Mouse (Mus musculus): ENCODE data around the gene Abraxas1. TPM values are rescaled to one million over a fixed set of nuclear protein-coding genes. Genes with fewer than 3 reads are reported as not detected.

Abraxas1 gene
- polyA plus RNA-seq (2014; fragmentation: Nextera tagmentation; extraction: Ambion mirVana) = 32.3 and 33.8 TPM in 2 replicates

- WGBS = under 1% methylated on average over 63 of the region's 63 CpGs
- Histone ChIP-seq H3K4me3 (ENCODE audit: control insufficient read depth in 1 of 2, insufficient read depth in 1 of 2, low read depth in 1 of 2, low read length in 2 of 2) (peak within 1 kb of the TSS; percentile 73 to 84), H3K36me3 (ENCODE audit: control insufficient read depth, insufficient read depth, low read length) (peaks cover 29% of the 10 kb centered on the region), H3K9ac (ENCODE audit: low read length) (peak within 1 kb of the TSS; percentile 97), H3K4me1 (ENCODE audit: control insufficient read depth in 2 of 2, insufficient read depth in 2 of 2, low read length in 2 of 2) (peaks cover 0 to 8% of the 10 kb centered on the region in 2 experiments; a peak in 2 of 4 replicates), H3K4me2 (ENCODE audit: low read length) (peak within 1 kb of the TSS; percentile 78), H3K9me3 (ENCODE audit: control insufficient read depth, low read length) (no peaks in the 10 kb centered on the region), H3K27me3 (ENCODE audit: control insufficient read depth, insufficient read depth, low read length) (no peaks in the 10 kb centered on the region), H3K27ac (replicated peaks in 1 of 2; ENCODE audit: control insufficient read depth in 1 of 2, insufficient read depth in 1 of 2, low read depth in 2 of 2, low read length in 2 of 2) (peak within 1 kb of the TSS; percentile 75 to 89)
- peak; percentile 94 for ATAC-seq (ENCODE audit: insufficient number of reproducible peaks, insufficient read depth, low FRiP score, low read depth)
Observed at GRCm38 (mm10) chr5:100820483-100821184, at the start of gene Abraxas1. Gene Abraxas1 (minus strand): TSS chr5:100820965.

DNA sequence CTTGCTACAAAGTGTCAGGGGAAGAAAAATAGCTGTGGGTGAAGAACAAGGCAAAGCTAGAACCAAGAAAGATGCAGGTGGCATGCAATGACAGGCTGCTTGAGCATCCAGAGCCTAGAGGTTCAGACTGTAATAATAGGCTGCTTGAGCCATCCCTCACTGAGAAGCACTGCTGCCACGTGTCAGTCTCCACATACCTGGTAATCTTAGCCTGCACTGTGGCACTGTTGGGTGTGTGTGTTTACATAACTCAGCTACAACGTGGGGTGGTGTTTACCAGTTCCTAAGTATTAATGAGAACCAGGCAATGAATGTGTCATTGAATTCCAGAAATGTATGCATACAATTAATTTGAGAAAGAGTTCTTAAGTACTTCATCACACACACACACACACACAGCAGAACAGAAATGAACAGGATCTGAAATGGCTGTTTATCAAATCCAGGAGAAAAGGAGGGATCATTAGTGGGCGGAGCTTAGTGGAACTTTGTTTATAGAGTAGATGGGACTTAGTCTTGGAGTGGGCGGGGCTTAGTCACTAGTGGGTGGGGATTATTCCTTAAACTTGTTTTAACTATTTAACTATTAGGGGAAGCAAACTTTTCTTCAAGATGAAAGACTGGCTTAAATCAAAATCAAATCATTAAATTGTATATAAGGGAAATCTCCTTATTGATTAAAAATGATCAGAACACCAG, 48.6 kb upstream of the Abraxas1 start:
- no peak overlapping the region for H3K4me3 ChIP-seq (ENCODE audit: control insufficient read depth in 1 of 2, insufficient read depth in 1 of 2, low read depth in 1 of 2, low read length in 2 of 2)
- no peak for ATAC-seq (ENCODE audit: insufficient number of reproducible peaks, insufficient read depth, low FRiP score, low read depth)
- H3K9me3 ChIP-seq (ENCODE audit: control insufficient read depth, low read length) = peaks cover 4% of the 10 kb centered on the region; the same call in 1 of the 2 replicates
- H3K36me3 ChIP-seq (ENCODE audit: control insufficient read depth, insufficient read depth, low read length) = no peaks in the 10 kb centered on the region
- H3K4me1 ChIP-seq (ENCODE audit: control insufficient read depth in 2 of 2, insufficient read depth in 2 of 2, low read length in 2 of 2) = peaks cover 3 to 16% of the 10 kb centered on the region in 2 experiments
- H3K4me2 ChIP-seq (ENCODE audit: low read length) = no peak overlapping the region
- H3K27me3 ChIP-seq (ENCODE audit: control insufficient read depth, insufficient read depth, low read length) = no peaks in the 10 kb centered on the region
- no peak overlapping the region for H3K27ac ChIP-seq (replicated peaks in 1 of 2; ENCODE audit: control insufficient read depth in 1 of 2, insufficient read depth in 1 of 2, low read depth in 2 of 2, low read length in 2 of 2)
- 56% methylated on average over 4 of the region's 4 CpGs for WGBS
- H3K9ac ChIP-seq (ENCODE audit: low read length) = no peak overlapping the region

DNA sequence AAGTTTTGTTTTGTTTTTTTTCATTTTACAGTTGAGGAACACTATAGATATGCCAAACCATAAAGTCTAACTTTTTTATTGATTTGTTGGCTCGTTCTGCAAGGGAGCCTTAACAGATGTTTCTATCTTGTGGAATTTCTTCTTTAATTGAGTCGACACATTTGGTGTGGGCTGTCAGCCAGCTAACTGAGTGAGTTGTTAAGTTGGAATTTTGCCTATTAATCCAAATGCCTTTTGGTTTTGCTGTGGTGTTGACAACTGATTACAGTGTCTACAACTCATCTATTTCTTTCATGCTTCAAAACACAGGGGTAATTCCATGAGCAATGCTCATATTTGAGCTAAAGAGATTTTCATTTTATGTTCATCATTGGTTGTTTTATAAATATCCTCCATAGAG, 45.4 kb upstream of the Abraxas1 start:
- H3K27ac ChIP-seq (replicated peaks in 1 of 2; ENCODE audit: control insufficient read depth in 1 of 2, insufficient read depth in 1 of 2, low read depth in 2 of 2, low read length in 2 of 2) = no peak overlapping the region
- peaks cover 4% of the 10 kb centered on the region; the same call in 1 of the 2 replicates for H3K9me3 ChIP-seq (ENCODE audit: control insufficient read depth, low read length)
- H3K4me1 ChIP-seq (ENCODE audit: control insufficient read depth in 2 of 2, insufficient read depth in 2 of 2, low read length in 2 of 2) = peaks cover 16 to 32% of the 10 kb centered on the region in 2 experiments
- H3K36me3 ChIP-seq (ENCODE audit: control insufficient read depth, insufficient read depth, low read length) = no peaks in the 10 kb centered on the region
- no peak overlapping the region for H3K4me3 ChIP-seq (ENCODE audit: control insufficient read depth in 1 of 2, insufficient read depth in 1 of 2, low read depth in 1 of 2, low read length in 2 of 2)
- H3K4me2 ChIP-seq (ENCODE audit: low read length) = no peak overlapping the region
- no peak overlapping the region for H3K9ac ChIP-seq (ENCODE audit: low read length)
- WGBS = 37% methylated on average over 2 of the region's 2 CpGs
- no peaks in the 10 kb centered on the region for H3K27me3 ChIP-seq (ENCODE audit: control insufficient read depth, insufficient read depth, low read length)
- ATAC-seq (ENCODE audit: insufficient number of reproducible peaks, insufficient read depth, low FRiP score, low read depth) = no peak

- no peaks in the 10 kb centered on the region for H3K36me3 ChIP-seq (ENCODE audit: control insufficient read depth, insufficient read depth, low read length)
- peak overlapping the region; percentile 24 to 35; a peak in 3 of 4 replicates for H3K27ac ChIP-seq (replicated peaks in 1 of 2; ENCODE audit: control insufficient read depth in 1 of 2, insufficient read depth in 1 of 2, low read depth in 2 of 2, low read length in 2 of 2)
- no peaks in the 10 kb centered on the region for H3K27me3 ChIP-seq (ENCODE audit: control insufficient read depth, insufficient read depth, low read length)
- H3K9ac ChIP-seq (ENCODE audit: low read length) = no peak overlapping the region
- H3K4me1 ChIP-seq (ENCODE audit: control insufficient read depth in 2 of 2, insufficient read depth in 2 of 2, low read length in 2 of 2) = peaks cover 24 to 45% of the 10 kb centered on the region in 2 experiments
- ATAC-seq (ENCODE audit: insufficient number of reproducible peaks, insufficient read depth, low FRiP score, low read depth) = peak; percentile 41; the same call in 1 of the 2 replicates
- H3K4me2 ChIP-seq (ENCODE audit: low read length) = peak overlapping the region; percentile 3; the same call in 1 of the 2 replicates
- WGBS = 40% methylated on average over 6 of the region's 6 CpGs
- H3K4me3 ChIP-seq (ENCODE audit: control insufficient read depth in 1 of 2, insufficient read depth in 1 of 2, low read depth in 1 of 2, low read length in 2 of 2) = no peak overlapping the region
- no peaks in the 10 kb centered on the region for H3K9me3 ChIP-seq (ENCODE audit: control insufficient read depth, low read length)
Observed at GRCm38 (mm10) chr5:100864438-100864837, 43.7 kb upstream of the Abraxas1 start.

DNA sequence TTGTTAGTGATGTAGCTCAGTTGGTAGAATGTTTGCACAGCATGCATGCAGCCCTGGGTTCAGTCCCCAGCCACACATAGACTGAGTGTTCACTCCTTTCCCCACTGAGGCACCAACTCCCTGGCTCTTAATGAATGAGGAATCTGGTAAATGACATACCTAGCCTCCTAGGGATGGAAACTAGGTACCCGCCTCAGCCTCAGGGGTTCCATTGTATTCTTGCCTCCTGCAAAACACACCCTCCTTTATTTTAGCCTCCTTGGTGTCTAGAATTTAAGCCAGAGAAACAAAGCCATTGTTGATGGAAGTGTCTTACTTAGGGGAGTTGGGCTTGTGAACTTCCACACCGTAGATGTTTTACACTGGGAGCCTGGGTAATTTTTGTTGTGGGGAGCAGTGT, 42.3 kb upstream of the Abraxas1 start:
- no peaks in the 10 kb centered on the region for H3K27me3 ChIP-seq (ENCODE audit: control insufficient read depth, insufficient read depth, low read length)
- WGBS = 85% methylated on average over 2 of the region's 2 CpGs
- no peaks in the 10 kb centered on the region for H3K9me3 ChIP-seq (ENCODE audit: control insufficient read depth, low read length)
- H3K36me3 ChIP-seq (ENCODE audit: control insufficient read depth, insufficient read depth, low read length) = no peaks in the 10 kb centered on the region
- H3K4me3 ChIP-seq (ENCODE audit: control insufficient read depth in 1 of 2, insufficient read depth in 1 of 2, low read depth in 1 of 2, low read length in 2 of 2) = no peak overlapping the region
- no peak overlapping the region for H3K27ac ChIP-seq (replicated peaks in 1 of 2; ENCODE audit: control insufficient read depth in 1 of 2, insufficient read depth in 1 of 2, low read depth in 2 of 2, low read length in 2 of 2)
- H3K4me2 ChIP-seq (ENCODE audit: low read length) = no peak overlapping the region
- no peak overlapping the region for H3K9ac ChIP-seq (ENCODE audit: low read length)
- ATAC-seq (ENCODE audit: insufficient number of reproducible peaks, insufficient read depth, low FRiP score, low read depth) = no peak
- H3K4me1 ChIP-seq (ENCODE audit: control insufficient read depth in 2 of 2, insufficient read depth in 2 of 2, low read length in 2 of 2) = peaks cover 24 to 45% of the 10 kb centered on the region in 2 experiments

DNA sequence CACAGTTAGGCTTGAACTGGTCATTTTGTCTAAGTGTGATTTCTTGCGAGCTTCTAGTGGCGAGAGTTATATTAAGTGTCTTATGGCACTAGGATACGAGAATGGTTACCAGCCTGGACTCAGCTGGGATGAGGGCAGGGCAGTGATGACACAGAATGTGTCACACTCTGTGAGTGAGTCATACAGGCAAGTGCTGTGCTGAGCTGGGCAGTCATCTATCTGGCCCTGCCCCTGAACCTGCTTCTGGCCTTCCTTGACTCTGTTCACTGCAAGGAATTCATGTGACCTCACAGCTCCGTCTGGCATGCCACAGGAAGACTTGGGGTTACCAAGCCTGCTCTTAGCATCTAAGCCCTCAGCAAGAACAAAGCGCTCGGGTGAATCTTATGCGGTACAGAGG, 41.0 kb upstream of the Abraxas1 start:
- peak overlapping the region; percentile 5 to 54; a peak in 2 of 4 replicates for H3K27ac ChIP-seq (replicated peaks in 1 of 2; ENCODE audit: control insufficient read depth in 1 of 2, insufficient read depth in 1 of 2, low read depth in 2 of 2, low read length in 2 of 2)
- ATAC-seq (ENCODE audit: insufficient number of reproducible peaks, insufficient read depth, low FRiP score, low read depth) = no peak
- H3K9me3 ChIP-seq (ENCODE audit: control insufficient read depth, low read length) = no peaks in the 10 kb centered on the region
- H3K4me2 ChIP-seq (ENCODE audit: low read length) = no peak overlapping the region
- no peak overlapping the region for H3K4me3 ChIP-seq (ENCODE audit: control insufficient read depth in 1 of 2, insufficient read depth in 1 of 2, low read depth in 1 of 2, low read length in 2 of 2)
- H3K4me1 ChIP-seq (ENCODE audit: control insufficient read depth in 2 of 2, insufficient read depth in 2 of 2, low read length in 2 of 2) = peaks cover 24 to 39% of the 10 kb centered on the region in 2 experiments
- H3K9ac ChIP-seq (ENCODE audit: low read length) = no peak overlapping the region
- no peaks in the 10 kb centered on the region for H3K27me3 ChIP-seq (ENCODE audit: control insufficient read depth, insufficient read depth, low read length)
- WGBS = 57% methylated on average over 7 of the region's 7 CpGs
- no peaks in the 10 kb centered on the region for H3K36me3 ChIP-seq (ENCODE audit: control insufficient read depth, insufficient read depth, low read length)

DNA sequence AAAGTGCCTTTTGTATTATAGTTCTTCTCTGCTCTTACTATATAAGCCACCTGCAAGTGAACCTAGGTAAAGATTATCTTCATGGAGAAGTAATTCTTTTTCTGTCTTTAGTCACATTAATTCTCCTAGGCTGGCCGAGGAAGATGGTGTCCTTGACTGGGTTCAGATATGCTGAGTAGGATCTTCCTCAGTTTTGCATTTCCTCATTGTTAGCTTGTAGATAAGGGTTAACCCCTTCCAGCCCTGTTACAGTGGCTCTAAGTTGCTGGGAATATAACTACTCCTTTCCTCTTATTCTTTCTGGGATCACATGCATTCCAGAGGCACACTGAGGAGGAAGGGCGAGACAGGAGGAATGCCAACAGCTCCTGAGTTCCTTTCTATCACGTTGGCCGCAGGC, 40.4 kb upstream of the Abraxas1 start:
- ATAC-seq (ENCODE audit: insufficient number of reproducible peaks, insufficient read depth, low FRiP score, low read depth) = no peak
- Histone ChIP-seq H3K27ac (replicated peaks in 1 of 2; ENCODE audit: control insufficient read depth in 1 of 2, insufficient read depth in 1 of 2, low read depth in 2 of 2, low read length in 2 of 2) (peak overlapping the region; percentile 54 to 60), H3K9me3 (ENCODE audit: control insufficient read depth, low read length) (no peaks in the 10 kb centered on the region), H3K27me3 (ENCODE audit: control insufficient read depth, insufficient read depth, low read length) (no peaks in the 10 kb centered on the region), H3K4me3 (ENCODE audit: control insufficient read depth in 1 of 2, insufficient read depth in 1 of 2, low read depth in 1 of 2, low read length in 2 of 2) (no peak overlapping the region), H3K9ac (ENCODE audit: low read length) (0 out of 2 replicates have a peak overlapping the region, but pooled peaks have one; percentile 34), H3K4me2 (ENCODE audit: low read length) (peak overlapping the region; percentile 40), H3K36me3 (ENCODE audit: control insufficient read depth, insufficient read depth, low read length) (no peaks in the 10 kb centered on the region), H3K4me1 (ENCODE audit: control insufficient read depth in 2 of 2, insufficient read depth in 2 of 2, low read length in 2 of 2) (peaks cover 24 to 37% of the 10 kb centered on the region in 2 experiments)
- WGBS = 19% methylated on average over 4 of the region's 4 CpGs
